Mouse (Mus musculus): ENCODE results near the gene Nudt7. TPM values are rescaled to one million over a fixed set of nuclear protein-coding genes. Genes with fewer than 3 reads are reported as not detected.

The Nudt7 gene
- polyA plus RNA-seq, 1 experiment, result 9.7 TPM

GRCm38 (mm10) chr8:114137181-114137580 lies 3.8 kb downstream of the Nudt7 start:
- no peak for DNase-seq
- 98% methylated on average over 5 of the region's 5 CpGs for WGBS

GRCm38 (mm10) chr8:114140437-114140836 lies 7.1 kb downstream of the Nudt7 start:
- no peak overlapping the region for H3K4me3 ChIP-seq (ENCODE audit: control insufficient read depth, insufficient read depth, low read length)
- no peak overlapping the region for H3K27ac ChIP-seq (ENCODE audit: control insufficient read depth, insufficient read depth, low read length)
- no peaks in the 10 kb centered on the region for H3K4me1 ChIP-seq (replicated peaks; ENCODE audit: control insufficient read depth, insufficient read depth, low read length)
- H3K27me3 ChIP-seq (ENCODE audit: control insufficient read depth, insufficient read depth, low read length), result no peaks in the 10 kb centered on the region
- 78% methylated on average over 2 of the region's 2 CpGs for WGBS
- no peaks in the 10 kb centered on the region for H3K36me3 ChIP-seq (ENCODE audit: control insufficient read depth, insufficient read depth, low read length)
- no peak for DNase-seq
- TF ChIP-seq CTCF (IDR thresholded peaks at IDR 0.05; ENCODE audit: borderline replicate concordance, control insufficient read depth, extremely low read depth, insufficient read depth, low read length, poor library complexity) (no peak), POLR2A (IDR thresholded peaks at IDR 0.05; ENCODE audit: control insufficient read depth, extremely low read depth, insufficient read depth, low read length, poor library complexity) (no peak)

More at GRCm38 (mm10) chr8:114137181-114137580, 3.8 kb downstream of the Nudt7 start:
- no peak overlapping the region for H3K27ac ChIP-seq (ENCODE audit: control insufficient read depth, insufficient read depth, low read length)
- H3K4me1 ChIP-seq (replicated peaks; ENCODE audit: control insufficient read depth, insufficient read depth, low read length), result peaks cover 8% of the 10 kb centered on the region
- no peaks in the 10 kb centered on the region for H3K36me3 ChIP-seq (ENCODE audit: control insufficient read depth, insufficient read depth, low read length)
- TF ChIP-seq CTCF (IDR thresholded peaks at IDR 0.05; ENCODE audit: borderline replicate concordance, control insufficient read depth, extremely low read depth, insufficient read depth, low read length, poor library complexity), result no peak
- TF ChIP-seq POLR2A (IDR thresholded peaks at IDR 0.05; ENCODE audit: control insufficient read depth, extremely low read depth, insufficient read depth, low read length, poor library complexity), result no peak
- no peak overlapping the region for H3K4me3 ChIP-seq (ENCODE audit: control insufficient read depth, insufficient read depth, low read length)
- H3K27me3 ChIP-seq (ENCODE audit: control insufficient read depth, insufficient read depth, low read length), result no peaks in the 10 kb centered on the region

DNA sequence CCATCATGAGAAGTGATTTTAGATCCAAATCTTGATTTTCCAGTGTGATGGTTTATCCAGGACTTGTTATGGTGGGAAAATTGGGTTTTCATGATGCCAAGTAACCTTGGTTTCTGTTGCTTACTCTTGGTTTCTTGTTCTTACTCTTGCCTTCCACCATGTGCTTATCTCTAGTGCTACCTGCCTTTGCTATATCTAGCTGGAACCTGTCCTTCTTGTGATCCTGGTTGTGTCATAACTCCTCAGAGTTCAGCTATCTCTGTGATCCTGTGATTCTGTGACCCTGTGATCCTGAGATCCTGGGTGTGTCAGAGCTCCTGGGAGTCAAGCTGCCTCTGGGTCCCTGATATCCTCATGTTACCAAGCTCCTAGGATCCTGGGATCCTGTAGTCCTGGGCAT lies 8.8 kb downstream of the Nudt7 start:
- no peak overlapping the region for H3K4me3 ChIP-seq (ENCODE audit: control insufficient read depth, insufficient read depth, low read length)
- no peaks in the 10 kb centered on the region for H3K36me3 ChIP-seq (ENCODE audit: control insufficient read depth, insufficient read depth, low read length)
- DNase-seq, result no peak
- H3K27ac ChIP-seq (ENCODE audit: control insufficient read depth, insufficient read depth, low read length), result no peak overlapping the region
- H3K27me3 ChIP-seq (ENCODE audit: control insufficient read depth, insufficient read depth, low read length), result no peaks in the 10 kb centered on the region
- TF ChIP-seq POLR2A (IDR thresholded peaks at IDR 0.05; ENCODE audit: control insufficient read depth, extremely low read depth, insufficient read depth, low read length, poor library complexity) (no peak), CTCF (IDR thresholded peaks at IDR 0.05; ENCODE audit: borderline replicate concordance, control insufficient read depth, extremely low read depth, insufficient read depth, low read length, poor library complexity) (no peak)
- no peaks in the 10 kb centered on the region for H3K4me1 ChIP-seq (replicated peaks; ENCODE audit: control insufficient read depth, insufficient read depth, low read length)

DNA sequence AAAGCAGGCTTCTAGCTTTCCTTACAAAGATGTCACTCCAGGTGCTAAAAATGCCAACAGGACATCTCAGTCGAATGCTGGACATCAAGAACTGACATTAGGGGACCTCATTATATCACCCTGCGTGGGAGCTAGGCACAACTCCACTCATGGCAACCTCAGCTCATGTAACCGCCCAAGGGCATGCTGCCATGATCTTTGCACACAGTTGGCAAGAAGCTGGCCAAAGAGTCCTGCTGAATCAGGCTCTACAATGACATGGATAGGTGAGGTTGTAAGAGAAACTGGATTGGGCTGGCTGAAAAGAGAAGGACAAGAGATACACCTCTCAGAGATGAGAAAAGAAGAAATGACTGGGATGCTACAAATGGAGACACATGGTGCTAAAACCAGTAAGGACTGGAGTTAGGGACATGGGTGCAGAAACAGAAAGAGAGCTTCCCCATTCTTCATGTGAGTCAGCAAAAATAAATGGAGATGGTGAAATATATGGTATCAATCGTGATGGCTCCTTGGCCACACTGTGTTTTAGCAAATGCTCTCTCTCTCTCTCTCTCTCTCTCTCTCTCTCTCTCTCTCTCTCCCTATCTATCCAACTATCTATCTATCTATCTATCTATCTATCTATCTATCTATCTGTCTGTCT lies 10.4 kb downstream of the Nudt7 start:
- no peaks in the 10 kb centered on the region for H3K27me3 ChIP-seq (ENCODE audit: control insufficient read depth, insufficient read depth, low read length)
- H3K36me3 ChIP-seq (ENCODE audit: control insufficient read depth, insufficient read depth, low read length), result no peaks in the 10 kb centered on the region
- H3K4me3 ChIP-seq (ENCODE audit: control insufficient read depth, insufficient read depth, low read length), result no peak overlapping the region
- no peak for TF ChIP-seq CTCF (IDR thresholded peaks at IDR 0.05; ENCODE audit: borderline replicate concordance, control insufficient read depth, extremely low read depth, insufficient read depth, low read length, poor library complexity)
- no peak for TF ChIP-seq POLR2A (IDR thresholded peaks at IDR 0.05; ENCODE audit: control insufficient read depth, extremely low read depth, insufficient read depth, low read length, poor library complexity)
- WGBS, result 78% methylated on average over 4 of the region's 4 CpGs
- DNase-seq, result no peak
- H3K4me1 ChIP-seq (replicated peaks; ENCODE audit: control insufficient read depth, insufficient read depth, low read length), result no peaks in the 10 kb centered on the region
- no peak overlapping the region for H3K27ac ChIP-seq (ENCODE audit: control insufficient read depth, insufficient read depth, low read length)

DNA sequence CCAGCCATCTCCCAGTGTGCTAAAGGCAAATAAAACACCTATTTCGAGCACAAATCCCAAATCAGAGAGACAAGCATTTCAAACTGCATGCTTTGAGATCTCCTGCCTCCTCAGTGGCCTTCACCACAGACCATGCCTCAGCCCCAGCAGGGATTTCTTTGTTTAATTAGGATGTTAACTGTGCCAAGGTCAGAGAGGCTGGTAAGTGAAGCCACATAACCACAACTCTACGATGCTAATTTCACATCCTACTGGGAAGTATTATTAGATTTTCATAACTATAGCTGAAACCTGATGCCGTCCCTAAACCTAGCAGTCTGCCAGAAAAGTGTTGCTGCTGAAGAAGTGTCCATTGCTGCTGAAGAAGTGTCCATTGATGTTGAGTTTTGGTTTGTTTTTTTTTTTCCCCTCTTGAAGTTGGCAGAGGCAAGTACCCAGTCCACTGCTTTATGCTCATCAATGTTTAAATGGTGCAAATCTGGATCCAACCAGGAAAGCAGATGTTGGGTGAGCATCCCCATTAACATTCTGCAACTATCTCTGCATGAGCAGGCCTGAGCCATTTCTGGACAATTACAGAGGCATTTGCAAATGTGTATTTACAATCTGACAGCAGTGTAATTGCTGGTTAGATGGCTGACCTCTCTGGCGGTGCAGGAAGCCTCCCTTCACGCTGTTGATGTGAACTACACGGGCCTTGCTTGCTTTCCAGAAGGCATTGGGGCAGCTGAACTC lies 20.1 kb downstream of the Nudt7 start:
- Histone ChIP-seq H3K36me3 (ENCODE audit: control insufficient read depth, insufficient read depth, low read length) (no peaks in the 10 kb centered on the region), H3K27me3 (ENCODE audit: control insufficient read depth, insufficient read depth, low read length) (no peaks in the 10 kb centered on the region), H3K4me3 (ENCODE audit: control insufficient read depth, insufficient read depth, low read length) (no peak overlapping the region), H3K4me1 (replicated peaks; ENCODE audit: control insufficient read depth, insufficient read depth, low read length) (no peaks in the 10 kb centered on the region), H3K27ac (ENCODE audit: control insufficient read depth, insufficient read depth, low read length) (no peak overlapping the region)
- no peak for TF ChIP-seq CTCF (IDR thresholded peaks at IDR 0.05; ENCODE audit: borderline replicate concordance, control insufficient read depth, extremely low read depth, insufficient read depth, low read length, poor library complexity)
- TF ChIP-seq POLR2A (IDR thresholded peaks at IDR 0.05; ENCODE audit: control insufficient read depth, extremely low read depth, insufficient read depth, low read length, poor library complexity), result no peak
- no peak for DNase-seq
- 86% methylated on average over 6 of the region's 6 CpGs for WGBS

DNA sequence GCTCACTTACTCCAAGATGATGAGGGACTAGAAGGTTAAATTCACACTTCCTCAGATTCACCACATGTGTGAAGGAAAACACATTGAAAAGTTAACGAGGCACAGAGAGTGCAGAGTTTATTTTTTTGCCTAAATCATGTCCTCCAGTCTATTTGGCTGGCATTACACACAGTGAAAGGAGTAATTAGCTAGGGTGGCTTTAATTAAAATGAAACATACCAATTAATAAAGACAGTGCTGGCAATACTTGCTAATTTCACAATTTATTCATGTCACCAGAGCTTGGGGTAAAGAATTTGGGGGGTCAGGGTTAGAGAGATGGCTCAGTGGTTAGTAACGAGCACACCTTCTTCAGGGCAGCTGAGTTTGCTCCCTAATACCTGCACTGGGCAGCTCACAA lies 25.2 kb downstream of the Nudt7 start:
- WGBS, result 67% methylated on average over 2 of the region's 2 CpGs
- no peak for DNase-seq
- Histone ChIP-seq H3K4me1 (replicated peaks; ENCODE audit: control insufficient read depth, insufficient read depth, low read length) (no peaks in the 10 kb centered on the region), H3K27ac (ENCODE audit: control insufficient read depth, insufficient read depth, low read length) (no peak overlapping the region), H3K27me3 (ENCODE audit: control insufficient read depth, insufficient read depth, low read length) (no peaks in the 10 kb centered on the region), H3K4me3 (ENCODE audit: control insufficient read depth, insufficient read depth, low read length) (no peak overlapping the region), H3K36me3 (ENCODE audit: control insufficient read depth, insufficient read depth, low read length) (no peaks in the 10 kb centered on the region)
- no peak for TF ChIP-seq CTCF (IDR thresholded peaks at IDR 0.05; ENCODE audit: borderline replicate concordance, control insufficient read depth, extremely low read depth, insufficient read depth, low read length, poor library complexity)
- TF ChIP-seq POLR2A (IDR thresholded peaks at IDR 0.05; ENCODE audit: control insufficient read depth, extremely low read depth, insufficient read depth, low read length, poor library complexity), result no peak
